Mouse (Mus musculus): ENCODE results near the gene Cntrob. TPM values are rescaled to one million over a fixed set of nuclear protein-coding genes. Genes with fewer than 3 reads are reported as not detected.

Gene Cntrob
- polyA plus RNA-seq, 1 experiment from 2014 or later: 20.7 TPM

- peaks cover 49% of the 10 kb centered on the region for H3K4me1 ChIP-seq
- 3% methylated on average over 26 of the region's 26 CpGs for WGBS
These were observed 42.7 kb upstream of the Cntrob start for GRCm38 (mm10) chr11:69366157-69366854.

GRCm38 (mm10) chr11:69365722-69366121 lies 42.1 kb upstream of the Cntrob start:
- no peaks in the 10 kb centered on the region for H3K27me3 ChIP-seq (ENCODE audit: insufficient read depth, poor library complexity, severe bottlenecking)
- peak overlapping the region; percentile 99 for H3K4me3 ChIP-seq
- peak overlapping the region; percentile 100 for H3K27ac ChIP-seq
- H3K9me3 ChIP-seq: no peaks in the 10 kb centered on the region
- peaks cover 32% of the 10 kb centered on the region for H3K36me3 ChIP-seq
- DNase-seq (ENCODE audit: low spot score): no peak
- WGBS: 31% methylated on average over 6 of the region's 6 CpGs
- H3K4me1 ChIP-seq: peaks cover 44% of the 10 kb centered on the region

More at GRCm38 (mm10) chr11:69366157-69366854, 42.7 kb upstream of the Cntrob start:
- peak; percentile 95 for DNase-seq (ENCODE audit: low spot score)
- Histone ChIP-seq H3K9me3 (no peaks in the 10 kb centered on the region), H3K27ac (peak overlapping the region; percentile 100), H3K36me3 (peaks cover 26% of the 10 kb centered on the region), H3K4me3 (peak overlapping the region; percentile 99), H3K27me3 (ENCODE audit: insufficient read depth, poor library complexity, severe bottlenecking) (no peaks in the 10 kb centered on the region)

DNA sequence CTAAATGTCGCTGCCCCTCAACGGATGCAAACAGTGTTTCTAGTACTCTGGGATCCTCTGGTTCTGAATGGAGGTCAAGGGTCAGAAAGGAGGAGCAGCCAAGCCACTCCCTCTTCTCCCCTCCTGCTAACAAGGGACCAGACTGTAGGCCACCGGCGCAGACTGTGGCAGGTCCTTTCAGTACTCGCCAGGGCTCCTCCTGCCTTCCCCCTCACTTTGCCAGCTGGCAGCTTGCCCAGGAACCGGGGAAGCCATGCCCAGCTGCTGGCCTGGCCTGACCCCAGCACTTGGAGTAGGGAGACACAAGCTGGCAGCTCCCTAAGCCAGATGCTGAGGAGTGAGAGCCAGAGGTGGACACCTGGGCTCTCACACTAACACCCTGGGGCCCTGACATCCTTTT lies 41.3 kb upstream of the Cntrob start:
- Histone ChIP-seq H3K27me3 (ENCODE audit: insufficient read depth, poor library complexity, severe bottlenecking) (no peaks in the 10 kb centered on the region), H3K4me3 (peak overlapping the region; percentile 99), H3K9me3 (no peaks in the 10 kb centered on the region), H3K27ac (peak overlapping the region; percentile 100), H3K36me3 (peaks cover 40% of the 10 kb centered on the region), H3K4me1 (peaks cover 41% of the 10 kb centered on the region)
- DNase-seq (ENCODE audit: low spot score): no peak
- 5% methylated on average over 6 of the region's 6 CpGs for WGBS

GRCm38 (mm10) chr11:69364376-69364775 lies 40.8 kb upstream of the Cntrob start:
- Histone ChIP-seq H3K4me1 (peaks cover 41% of the 10 kb centered on the region), H3K27ac (peak overlapping the region; percentile 36; the same call in 1 of the 2 replicates), H3K27me3 (ENCODE audit: insufficient read depth, poor library complexity, severe bottlenecking) (no peaks in the 10 kb centered on the region), H3K4me3 (0 out of 2 replicates have a peak overlapping the region, but pooled peaks have one; percentile 99), H3K36me3 (peaks cover 45% of the 10 kb centered on the region), H3K9me3 (no peaks in the 10 kb centered on the region)
- no peak for DNase-seq (ENCODE audit: low spot score)
- 59% methylated on average over 8 of the region's 8 CpGs for WGBS

GRCm38 (mm10) chr11:69362479-69362878 lies 38.9 kb upstream of the Cntrob start:
- H3K27ac ChIP-seq: no peak overlapping the region
- H3K4me3 ChIP-seq: no peak overlapping the region
- H3K27me3 ChIP-seq (ENCODE audit: insufficient read depth, poor library complexity, severe bottlenecking): no peaks in the 10 kb centered on the region
- DNase-seq (ENCODE audit: low spot score): no peak
- 73% methylated on average over 2 of the region's 2 CpGs for WGBS
- peaks cover 64% of the 10 kb centered on the region for H3K36me3 ChIP-seq
- peaks cover 30% of the 10 kb centered on the region for H3K4me1 ChIP-seq
- H3K9me3 ChIP-seq: no peaks in the 10 kb centered on the region

DNA sequence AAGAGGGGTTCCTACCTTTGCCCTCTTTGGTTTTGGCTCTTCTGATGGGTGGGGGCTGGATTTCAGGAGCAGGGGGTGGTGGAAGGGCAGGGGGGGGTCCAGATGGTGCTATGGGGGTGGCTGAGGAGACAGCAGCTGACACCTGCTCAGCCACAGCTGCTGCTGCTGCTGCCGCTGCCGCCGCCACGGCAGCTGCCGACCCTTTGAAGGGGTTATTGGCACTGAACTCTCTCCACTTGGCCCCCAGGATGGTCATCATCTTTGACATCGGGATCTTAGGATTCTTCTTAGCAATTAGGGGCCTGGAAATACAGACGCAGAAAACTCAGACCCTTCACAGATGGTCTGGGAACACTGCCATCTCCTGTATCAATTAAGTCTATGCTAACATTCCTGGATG lies 38.4 kb upstream of the Cntrob start:
- no peak for DNase-seq (ENCODE audit: low spot score)
- H3K4me3 ChIP-seq: no peak overlapping the region

GRCm38 (mm10) chr11:69357690-69358089 lies 34.1 kb upstream of the Cntrob start:
- H3K9me3 ChIP-seq: no peaks in the 10 kb centered on the region
- H3K36me3 ChIP-seq: peaks cover 98% of the 10 kb centered on the region
- H3K4me3 ChIP-seq: no peak overlapping the region
- WGBS: 88% methylated on average over 12 of the region's 12 CpGs
- H3K27me3 ChIP-seq (ENCODE audit: insufficient read depth, poor library complexity, severe bottlenecking): no peaks in the 10 kb centered on the region
- H3K27ac ChIP-seq: no peak overlapping the region
- H3K4me1 ChIP-seq: 0 out of 2 replicates have a peak, but pooled peaks cover under 1% of the 10 kb centered on the region
- no peak for DNase-seq (ENCODE audit: low spot score)

More for the DNA sequence above, 38.4 kb upstream of the Cntrob start:
- no peaks in the 10 kb centered on the region for H3K9me3 ChIP-seq
- H3K27ac ChIP-seq: no peak overlapping the region
- H3K36me3 ChIP-seq: peaks cover 69% of the 10 kb centered on the region
- H3K4me1 ChIP-seq: peaks cover 25% of the 10 kb centered on the region
- WGBS: 79% methylated on average over 7 of the region's 7 CpGs
- no peaks in the 10 kb centered on the region for H3K27me3 ChIP-seq (ENCODE audit: insufficient read depth, poor library complexity, severe bottlenecking)

DNA sequence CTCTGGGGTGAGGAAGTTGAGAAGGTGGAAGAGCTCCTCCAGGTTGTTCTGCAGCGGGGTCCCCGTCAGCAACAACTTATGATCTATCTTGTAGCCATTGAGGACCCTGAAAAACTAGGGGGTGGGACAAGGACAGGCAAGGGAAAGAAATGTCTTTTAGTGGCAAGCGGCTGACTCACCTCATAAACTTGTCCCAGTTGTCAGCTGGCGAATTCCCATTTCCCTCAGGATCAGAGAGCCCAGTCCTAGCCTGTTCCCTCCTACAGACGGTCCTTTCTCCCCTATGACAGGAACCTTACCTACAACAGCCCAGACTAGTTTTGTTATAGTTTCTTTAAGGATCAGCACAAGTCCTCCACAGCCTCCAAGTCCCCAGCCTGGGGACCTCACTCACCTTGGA lies 33.0 kb upstream of the Cntrob start:
- H3K4me3 ChIP-seq: no peak overlapping the region
- no peak for DNase-seq (ENCODE audit: low spot score)
- no peak overlapping the region for H3K27ac ChIP-seq
- H3K9me3 ChIP-seq: no peaks in the 10 kb centered on the region
- H3K27me3 ChIP-seq (ENCODE audit: insufficient read depth, poor library complexity, severe bottlenecking): no peaks in the 10 kb centered on the region
- H3K4me1 ChIP-seq: no peaks in the 10 kb centered on the region
- peaks cover 99% of the 10 kb centered on the region for H3K36me3 ChIP-seq
- 84% methylated on average over 5 of the region's 5 CpGs for WGBS

GRCm38 (mm10) chr11:69346441-69346840 lies 22.9 kb upstream of the Cntrob start:
- Histone ChIP-seq H3K4me3 (no peak overlapping the region), H3K36me3 (peaks cover 87% of the 10 kb centered on the region), H3K4me1 (no peaks in the 10 kb centered on the region), H3K9me3 (no peaks in the 10 kb centered on the region), H3K27me3 (ENCODE audit: insufficient read depth, poor library complexity, severe bottlenecking) (no peaks in the 10 kb centered on the region), H3K27ac (no peak overlapping the region)
- no peak for DNase-seq (ENCODE audit: low spot score)
- 81% methylated on average over 26 of the region's 26 CpGs for WGBS

- Histone ChIP-seq H3K36me3 (peaks cover 27% of the 10 kb centered on the region), H3K9me3 (no peaks in the 10 kb centered on the region), H3K4me3 (peak within 1 kb of the TSS; percentile 65), H3K27me3 (ENCODE audit: insufficient read depth, poor library complexity, severe bottlenecking) (peaks cover 26% of the 10 kb centered on the region), H3K4me1 (peaks cover 17% of the 10 kb centered on the region), H3K27ac (peak within 1 kb of the TSS; percentile 88)
- 3% methylated on average over 99 of the region's 99 CpGs for WGBS
- no peak for DNase-seq (ENCODE audit: low spot score)
These were observed 16.9 kb upstream of the Cntrob start, which contains the start of gene Rnf227 for GRCm38 (mm10) chr11:69340161-69341131. Rnf227 (plus strand) TSS chr11:69340461.

GRCm38 (mm10) chr11:69334796-69335195 lies 11.2 kb upstream of the Cntrob start:
- Histone ChIP-seq H3K27me3 (ENCODE audit: insufficient read depth, poor library complexity, severe bottlenecking) (peaks cover 30% of the 10 kb centered on the region), H3K9me3 (no peaks in the 10 kb centered on the region), H3K4me1 (peaks cover 25% of the 10 kb centered on the region), H3K27ac (no peak overlapping the region), H3K36me3 (no peaks in the 10 kb centered on the region), H3K4me3 (no peak overlapping the region)
- 68% methylated on average over 4 of the region's 4 CpGs for WGBS
- DNase-seq (ENCODE audit: low spot score): no peak

GRCm38 (mm10) chr11:69333922-69334321 lies 10.3 kb upstream of the Cntrob start:
- 51% methylated on average over 3 of the region's 3 CpGs for WGBS
- no peak for DNase-seq (ENCODE audit: low spot score)
- H3K27me3 ChIP-seq (ENCODE audit: insufficient read depth, poor library complexity, severe bottlenecking): peaks cover 30% of the 10 kb centered on the region
- no peak overlapping the region for H3K27ac ChIP-seq
- peaks cover 22% of the 10 kb centered on the region for H3K4me1 ChIP-seq
- no peaks in the 10 kb centered on the region for H3K9me3 ChIP-seq
- H3K4me3 ChIP-seq: no peak overlapping the region
- H3K36me3 ChIP-seq: no peaks in the 10 kb centered on the region
